Mouse (Mus musculus) liver, postnatal 0 days (tissue): ENCODE data around the gene Araf. TPM values are rescaled to one million over a fixed set of nuclear protein-coding genes. Genes with fewer than 3 reads are reported as not detected.

Source experiments
- ATAC-seq: fragments of 200-750 bp; cut with Nextera tagmentation; 2 replicates; pipeline ENCODE4 v1.8.0; 2017; ENCODE audit warnings: mild to moderate bottlenecking, moderate library complexity
- DNase-seq: peaks from one replicate; pipeline ENCODE4 v3.0.0-alpha.2; 2016
- H3K27ac ChIP-seq: fragments of 300-500 bp; sonication (generic); 2 replicates; pipeline ENCODE4 v1.5.1; 2014; ENCODE audit warnings: antibody characterized with exemption, moderate library complexity, mild to moderate bottlenecking, low read depth
- H3K27me3 ChIP-seq: fragments of 300-500 bp; sonication (generic); 2 replicates; pipeline ENCODE4 v1.6.1; 2014; ENCODE audit warnings: low read length, control low read depth, mixed read lengths; ENCODE audit not compliant: insufficient read depth
- H3K36me3 ChIP-seq: fragments of 300-500 bp; sonication (generic); replicated peaks from 2 replicates; pipeline ENCODE4 v1.6.1; 2014; ENCODE audit warnings: mild to moderate bottlenecking, control low read depth, low read length, moderate library complexity, mixed read lengths; ENCODE audit not compliant: insufficient read depth
- H3K4me1 ChIP-seq: fragments of 300-500 bp; sonication (generic); 2 replicates; pipeline ENCODE4 v1.6.1; 2014; ENCODE audit warnings: antibody characterized with exemption, mild to moderate bottlenecking, control low read depth; ENCODE audit not compliant: insufficient read depth
- H3K4me2 ChIP-seq: fragments of 300-500 bp; sonication (generic); 2 replicates; pipeline ENCODE4 v1.6.1; 2014; ENCODE audit warnings: low read depth, mild to moderate bottlenecking, low read length, moderate library complexity, mixed read lengths
- H3K4me3 ChIP-seq: fragments of 300-500 bp; sonication (generic); 2 replicates; pipeline ENCODE4 v1.5.1; 2014; ENCODE audit warnings: low read depth, low read length
- H3K9ac ChIP-seq: fragments of 300-500 bp; sonication (generic); replicated peaks from 2 replicates; pipeline ENCODE4 v1.6.1; 2014; ENCODE audit warnings: mild to moderate bottlenecking, moderate library complexity
- H3K9me3 ChIP-seq: fragments of 300-500 bp; sonication (generic); 2 replicates; pipeline ENCODE4 v1.6.1; 2016; ENCODE audit warnings: mild to moderate bottlenecking, control low read depth, low read length, mixed read lengths
- CTCF ChIP-seq: sonication (generic); IDR thresholded peaks from 2 replicates; pipeline ENCODE4 v1.5.1; 2016; ENCODE audit warnings: antibody characterized with exemption, low read depth
- EP300 ChIP-seq: IDR thresholded peaks from 2 replicates; pipeline ENCODE4 v1.6.1; 2016; ENCODE audit warnings: antibody characterized with exemption, low read depth, mild to moderate bottlenecking
- WGBS: fragments of 180-500 bp; shearing (Covaris S2); extraction: QIAGEN DNeasy Blood & Tissue Kit; methylation state at CpG from one replicate; pipeline ENCODE4 v1.1.7; 2014; ENCODE audit not compliant: insufficient replicate concordance; 5-methylcytosine and 5-hydroxymethylcytosine counted together
- polyA plus RNA-seq: library from polyadenylated mRNA; unstranded; fragments of >200 nt; fragmentation: Nextera tagmentation; extraction: Ambion mirVana; gene quantifications from 2 replicates; pipeline ENCODE4 v1.2.1, GENCODE M21; 2015

The Araf gene
- 36.1 and 37.5 TPM in 2 replicates for polyA plus RNA-seq

DNA sequence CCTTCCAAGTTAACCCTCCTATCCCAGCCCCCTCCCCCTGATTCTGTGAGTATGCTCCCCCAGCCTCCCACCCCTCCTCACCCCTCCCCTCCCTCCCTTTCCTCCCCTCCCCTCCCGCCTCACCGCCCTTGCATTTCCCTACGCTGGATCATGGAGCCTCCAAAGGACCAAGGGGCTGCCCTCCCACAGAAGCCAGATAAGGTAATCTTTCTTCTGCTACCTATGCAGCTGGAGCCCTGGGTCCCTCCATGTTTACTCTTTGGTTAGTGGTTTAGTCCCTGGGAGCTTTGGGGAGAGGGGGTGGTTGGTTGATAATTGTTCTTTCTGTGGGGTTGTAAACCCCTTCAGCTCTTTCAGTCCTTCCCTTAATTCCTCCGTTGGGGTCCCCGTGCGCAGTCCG, at the start of gene Araf:
Araf (plus strand) TSS at position 134 of the 400 bp plus-strand sequence.
- no peak for TF ChIP-seq CTCF
- no peak for TF ChIP-seq EP300

DNA sequence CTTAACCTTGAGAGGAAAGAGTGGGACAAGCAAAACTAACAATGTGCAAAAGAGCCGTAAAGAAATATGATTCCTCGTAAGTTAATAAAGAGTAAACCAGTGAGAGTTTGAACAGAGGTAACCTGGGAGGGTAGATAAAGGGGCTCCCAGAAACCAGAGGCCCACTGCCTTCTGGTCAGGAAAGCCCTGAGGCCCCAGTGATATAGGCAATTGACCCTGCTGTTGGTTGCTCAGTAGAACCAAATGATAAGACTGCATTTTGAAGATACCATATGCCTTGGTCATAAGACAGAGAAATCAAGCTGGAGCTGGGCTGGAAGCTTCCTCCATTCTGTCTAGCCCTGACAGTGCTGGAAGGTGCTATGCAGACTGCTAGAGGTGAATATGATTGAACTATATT, 48.8 kb upstream of the Araf start:
- no peak overlapping the region for H3K9ac ChIP-seq
- H3K27me3 ChIP-seq: no peaks in the 10 kb centered on the region
- 68% methylated on average over 2 of the region's 2 CpGs for WGBS
- no peak for DNase-seq
- H3K27ac ChIP-seq: no peak overlapping the region
- H3K4me1 ChIP-seq: no peaks in the 10 kb centered on the region
- H3K4me2 ChIP-seq: no peak overlapping the region
- no peaks in the 10 kb centered on the region for H3K36me3 ChIP-seq
- H3K9me3 ChIP-seq: no peaks in the 10 kb centered on the region
- ATAC-seq: no peak
- H3K4me3 ChIP-seq: no peak overlapping the region
- TF ChIP-seq EP300: no peak
- no peak for TF ChIP-seq CTCF

More for the DNA sequence above, at the start of gene Araf:
- H3K4me1 ChIP-seq: no peaks in the 10 kb centered on the region
- peak within 1 kb of the TSS; percentile 74 for H3K4me2 ChIP-seq
- peak; percentile 43 for ATAC-seq
- H3K27ac ChIP-seq: peak within 1 kb of the TSS; percentile 60
- peak within 1 kb of the TSS; percentile 3; the same call in 1 of the 2 replicates for H3K9ac ChIP-seq
- H3K36me3 ChIP-seq: no peaks in the 10 kb centered on the region
- H3K4me3 ChIP-seq: peak within 1 kb of the TSS; percentile 36
- no peaks in the 10 kb centered on the region for H3K27me3 ChIP-seq
- 11% methylated on average over 7 of the region's 7 CpGs for WGBS
- DNase-seq: no peak
- no peaks in the 10 kb centered on the region for H3K9me3 ChIP-seq

GRCm38 (mm10) chrX:20761201-20761600, 36.4 kb upstream of the Araf start:
- ATAC-seq: no peak

GRCm38 (mm10) chrX:20770697-20771381, 26.8 kb upstream of the Araf start:
- no peaks in the 10 kb centered on the region for H3K36me3 ChIP-seq
- H3K4me1 ChIP-seq: no peaks in the 10 kb centered on the region
- H3K4me2 ChIP-seq: no peak overlapping the region
- H3K27ac ChIP-seq: no peak overlapping the region
- ATAC-seq: peak; percentile 71
- H3K27me3 ChIP-seq: no peaks in the 10 kb centered on the region
- TF ChIP-seq CTCF (peak; percentile 86), EP300 (no peak)
- 17% methylated on average over 1 of the region's 1 CpGs for WGBS
- peak; percentile 86 for DNase-seq
- no peak overlapping the region for H3K4me3 ChIP-seq
- H3K9ac ChIP-seq: no peak overlapping the region
- no peaks in the 10 kb centered on the region for H3K9me3 ChIP-seq

More at GRCm38 (mm10) chrX:20761201-20761600, 36.4 kb upstream of the Araf start:
- H3K27me3 ChIP-seq: no peaks in the 10 kb centered on the region
- no peaks in the 10 kb centered on the region for H3K4me1 ChIP-seq
- H3K4me3 ChIP-seq: no peak overlapping the region
- TF ChIP-seq EP300: no peak
- TF ChIP-seq CTCF: no peak
- H3K9me3 ChIP-seq: no peaks in the 10 kb centered on the region
- H3K9ac ChIP-seq: no peak overlapping the region
- H3K36me3 ChIP-seq: no peaks in the 10 kb centered on the region
- no peak overlapping the region for H3K27ac ChIP-seq
- 84% methylated on average over 4 of the region's 4 CpGs for WGBS
- no peak for DNase-seq
- no peak overlapping the region for H3K4me2 ChIP-seq

- no peak overlapping the region for H3K27ac ChIP-seq
- ATAC-seq: no peak
- no peak for DNase-seq
- WGBS: 43% methylated on average over 2 of the region's 2 CpGs
- H3K27me3 ChIP-seq: no peaks in the 10 kb centered on the region
- H3K9me3 ChIP-seq: no peaks in the 10 kb centered on the region
- H3K4me3 ChIP-seq: no peak overlapping the region
- no peaks in the 10 kb centered on the region for H3K4me1 ChIP-seq
- H3K36me3 ChIP-seq: no peaks in the 10 kb centered on the region
- TF ChIP-seq EP300 (no peak), CTCF (no peak)
- no peak overlapping the region for H3K9ac ChIP-seq
- no peak overlapping the region for H3K4me2 ChIP-seq
Measured at GRCm38 (mm10) chrX:20771666-20772065, 25.9 kb upstream of the Araf start.

- no peak overlapping the region for H3K27ac ChIP-seq
- no peak overlapping the region for H3K4me3 ChIP-seq
- no peak for ATAC-seq
- H3K36me3 ChIP-seq: no peaks in the 10 kb centered on the region
- peak overlapping the region; percentile 6; the same call in 1 of the 2 replicates for H3K4me2 ChIP-seq
- H3K4me1 ChIP-seq: no peaks in the 10 kb centered on the region
- H3K9ac ChIP-seq: no peak overlapping the region
- 61% methylated on average over 19 of the region's 19 CpGs for WGBS
- no peaks in the 10 kb centered on the region for H3K27me3 ChIP-seq
- TF ChIP-seq CTCF (no peak), EP300 (no peak)
- DNase-seq: no peak
- H3K9me3 ChIP-seq: no peaks in the 10 kb centered on the region
Measured at GRCm38 (mm10) chrX:20775271-20776016, 22.2 kb upstream of the Araf start.
